Comparison of ENCODE assay signal across 26 mouse cellular contexts in the genomic region with DNA sequence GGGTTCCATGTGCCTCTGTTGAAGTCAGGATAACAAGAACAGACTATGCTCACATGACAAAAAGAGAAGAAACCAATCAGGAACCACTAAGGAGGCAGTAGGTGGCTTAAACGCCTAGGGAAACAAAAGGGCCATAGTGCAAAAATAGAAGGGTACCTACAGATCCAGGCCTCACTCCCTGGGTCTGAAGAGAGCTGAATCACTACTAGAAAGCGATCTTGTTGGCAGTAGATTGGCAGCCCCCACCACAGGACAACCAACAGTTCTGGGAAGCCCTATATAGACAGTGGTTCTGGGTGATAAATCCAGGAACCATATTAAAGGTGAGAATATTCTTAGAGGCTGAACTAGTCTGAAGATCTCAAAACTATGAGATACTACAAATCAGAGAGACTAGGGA.
"Had no signal": no experiment of that assay in that cellular context is flagged by ENCODE, and none has a peak within 500 bp of the region (broad histone marks: within the 10 kb centered on the region; RNA-seq: fewer than 3 reads in every experiment).

No protein-coding gene starts in this region.

- DNase-seq: cerebellum, adult 2 months; cerebellum, adult 8-10 months; cerebellum, adult 9-10 months; cerebellum, adult 9-11 months; cerebellum, postnatal 10 days; cerebellum, postnatal 14 days; cerebellum, postnatal 25 days; cerebellum, postnatal 36 days; embryo, embryonic 11 days; forebrain, postnatal 0 days; gastrocnemius, adult 2 months; gastrocnemius, postnatal 10 days; gastrocnemius, postnatal 14 days; gastrocnemius, postnatal 25 days; gastrocnemius, postnatal 36 days; heart, adult 18-20 months; heart, adult 2 months had no signal

- H3K9me3 ChIP-seq: embryonic facial prominence, embryonic 10.5 days; embryonic facial prominence, embryonic 12.5 days; embryonic facial prominence, embryonic 13.5 days; embryonic facial prominence, embryonic 15.5 days; forebrain, embryonic 10.5 days; forebrain, embryonic 12.5 days; forebrain, embryonic 13.5 days; forebrain, embryonic 15.5 days had no signal

- H3K27ac ChIP-seq: embryonic facial prominence, embryonic 10.5 days; embryonic facial prominence, embryonic 12.5 days; embryonic facial prominence, embryonic 13.5 days; embryonic facial prominence, embryonic 15.5 days; forebrain, embryonic 10.5 days; forebrain, embryonic 12.5 days; forebrain, embryonic 13.5 days; forebrain, embryonic 15.5 days; gastrocnemius, adult 2 months; heart, adult 2 months had no signal

- H3K4me3 ChIP-seq: embryonic facial prominence, embryonic 10.5 days; embryonic facial prominence, embryonic 12.5 days; embryonic facial prominence, embryonic 13.5 days; embryonic facial prominence, embryonic 15.5 days; erythroblast, embryonic 14.5 days; forebrain, embryonic 10.5 days; forebrain, embryonic 12.5 days; forebrain, embryonic 13.5 days; forebrain, embryonic 15.5 days; gastrocnemius, adult 2 months; heart, adult 2 months had no signal

- H3K4me1 ChIP-seq: embryonic facial prominence, embryonic 10.5 days; embryonic facial prominence, embryonic 12.5 days; embryonic facial prominence, embryonic 13.5 days; embryonic facial prominence, embryonic 15.5 days; forebrain, embryonic 10.5 days; forebrain, embryonic 12.5 days; forebrain, embryonic 13.5 days; forebrain, embryonic 15.5 days had no signal

- H3K36me3 ChIP-seq: embryonic facial prominence, embryonic 10.5 days; embryonic facial prominence, embryonic 12.5 days; embryonic facial prominence, embryonic 13.5 days; embryonic facial prominence, embryonic 15.5 days; forebrain, embryonic 10.5 days; forebrain, embryonic 12.5 days; forebrain, embryonic 15.5 days had no signal

- H3K27me3 ChIP-seq: embryonic facial prominence, embryonic 12.5 days; embryonic facial prominence, embryonic 13.5 days; embryonic facial prominence, embryonic 15.5 days; forebrain, embryonic 13.5 days; forebrain, embryonic 15.5 days had no signal
